Mouse (Mus musculus) erythroblast, adult 5-6 weeks (primary cell): ENCODE measurements around the gene Prpf40b. TPM values are rescaled to one million over a fixed set of nuclear protein-coding genes. Genes with fewer than 3 reads are reported as not detected.

Experiments
- ATAC-seq: replicated peaks from 2 replicates; pipeline ENCODE4 v1.8.0; 2016; ENCODE audit warnings: moderate number of reproducible peaks, mild to moderate bottlenecking, moderate TSS enrichment, inconsistent platforms; ENCODE audit not compliant: poor library complexity, low FRiP score, severe bottlenecking
- total RNA-seq, 2 experiments: library from RNA; stranded (forward) in 1 of 2; stranded (reverse) in 1 of 2; fragments of 150-400 nt in 1 of 2; fragments of 200-764, 138-1000 nt in 1 of 2; gene quantifications; 2 replicates each; pipeline versions ENCODE4 v1.2.3 to v1.2.4; 2015 to 2017; ENCODE audit warnings: low replicate concordance in 2 of 2

Gene Prpf40b
- total RNA-seq, 2 experiments from 2014 or later, result 1.4 TPM; not detected in 1

- no peak for ATAC-seq
Observed at GRCm38 (mm10) chr15:99358952-99359351, 64.1 kb downstream of the Prpf40b start.

GRCm38 (mm10) chr15:99364022-99364530, 69.2 kb downstream of the Prpf40b start:
- ATAC-seq, result no peak

GRCm38 (mm10) chr15:99364921-99365320, 70.0 kb downstream of the Prpf40b start:
- ATAC-seq, result no peak

Other genes with a start within 250 kb of the Prpf40b start
- gene Prph, start 239.9 kb upstream of the Prpf40b start, total RNA-seq (2015; ENCODE audit: low replicate concordance), result not detected in 2 replicates
- not detected in 2 replicates for gene Prph, start 239.9 kb upstream of the Prpf40b start, total RNA-seq (2017; ENCODE audit: low replicate concordance)
- 11.9 and 21.7 TPM in 2 replicates for gene Troap, start 220.5 kb upstream of the Prpf40b start, total RNA-seq (2015; ENCODE audit: low replicate concordance)
- gene Troap, start 220.5 kb upstream of the Prpf40b start, total RNA-seq (2017; ENCODE audit: low replicate concordance), result 20.4 and 28.1 TPM in 2 replicates
- not detected in 2 replicates for gene C1ql4, start 207.3 kb upstream of the Prpf40b start, total RNA-seq (2015; ENCODE audit: low replicate concordance)
- not detected in 2 replicates for gene C1ql4, start 207.3 kb upstream of the Prpf40b start, total RNA-seq (2017; ENCODE audit: low replicate concordance)
- gene Dnajc22, start 201.9 kb upstream of the Prpf40b start, total RNA-seq (2015; ENCODE audit: low replicate concordance), result not detected in 2 replicates
- not detected in 2 replicates for gene Dnajc22, start 201.9 kb upstream of the Prpf40b start, total RNA-seq (2017; ENCODE audit: low replicate concordance)
- not detected in 2 replicates for gene Spats2, start 169.2 kb upstream of the Prpf40b start, total RNA-seq (2015; ENCODE audit: low replicate concordance)
- 2.6 TPM in 1 of 2 replicates, not detected in the other for gene Spats2, start 169.2 kb upstream of the Prpf40b start, total RNA-seq (2017; ENCODE audit: low replicate concordance)
- not detected in 2 replicates for gene Kcnh3, start 70.2 kb upstream of the Prpf40b start, total RNA-seq (2015; ENCODE audit: low replicate concordance)
- not detected in 2 replicates for gene Kcnh3, start 70.2 kb upstream of the Prpf40b start, total RNA-seq (2017; ENCODE audit: low replicate concordance)
- 13.8 and 14.2 TPM in 2 replicates for gene Mcrs1, start 43.1 kb upstream of the Prpf40b start, total RNA-seq (2015; ENCODE audit: low replicate concordance)
- gene Mcrs1, start 43.1 kb upstream of the Prpf40b start, total RNA-seq (2017; ENCODE audit: low replicate concordance), result 12.5 and 20.0 TPM in 2 replicates
- gene Fam186b, start 801 bp downstream of the Prpf40b start, total RNA-seq (2015; ENCODE audit: low replicate concordance), result 0.63 TPM in 1 of 2 replicates, not detected in the other
- not detected in 2 replicates for gene Fam186b, start 801 bp downstream of the Prpf40b start, total RNA-seq (2017; ENCODE audit: low replicate concordance)
- gene Fmnl3, start 75.4 kb downstream of the Prpf40b start, total RNA-seq (2015; ENCODE audit: low replicate concordance), result 1.2 and 3.6 TPM in 2 replicates
- 3.7 and 4.5 TPM in 2 replicates for gene Fmnl3, start 75.4 kb downstream of the Prpf40b start, total RNA-seq (2017; ENCODE audit: low replicate concordance)
- 275 and 339 TPM in 2 replicates for gene Tmbim6, start 97.8 kb downstream of the Prpf40b start, total RNA-seq (2015; ENCODE audit: low replicate concordance)
- 204 and 239 TPM in 2 replicates for gene Tmbim6, start 97.8 kb downstream of the Prpf40b start, total RNA-seq (2017; ENCODE audit: low replicate concordance)
- gene Nckap5l, start 162.7 kb downstream of the Prpf40b start, total RNA-seq (2015; ENCODE audit: low replicate concordance), result 1.5 TPM in 1 of 2 replicates, not detected in the other
- gene Nckap5l, start 162.7 kb downstream of the Prpf40b start, total RNA-seq (2017; ENCODE audit: low replicate concordance), result not detected in 2 replicates
- gene Bcdin3d, start 179.6 kb downstream of the Prpf40b start, total RNA-seq (2015; ENCODE audit: low replicate concordance), result not detected in 2 replicates
- 0.98 and 2.1 TPM in 2 replicates for gene Bcdin3d, start 179.6 kb downstream of the Prpf40b start, total RNA-seq (2017; ENCODE audit: low replicate concordance)
- not detected in 2 replicates for gene Faim2, start 233.1 kb downstream of the Prpf40b start, total RNA-seq (2015; ENCODE audit: low replicate concordance)
- gene Faim2, start 233.1 kb downstream of the Prpf40b start, total RNA-seq (2017; ENCODE audit: low replicate concordance), result 0.09 and 0.14 TPM in 2 replicates